Mouse (Mus musculus): ENCODE data around the gene Edn3. TPM values are rescaled to one million over a fixed set of nuclear protein-coding genes. Genes with fewer than 3 reads are reported as not detected.

Edn3 gene
- polyA plus RNA-seq, 1 experiment, result not detected

- H3K27ac ChIP-seq (ENCODE audit: insufficient read depth, low read length), result no peak overlapping the region
- no peak overlapping the region for H3K4me3 ChIP-seq (ENCODE audit: insufficient read depth, low read length)
- no peak for TF ChIP-seq CTCF (IDR thresholded peaks at IDR 0.05; ENCODE audit: borderline replicate concordance, insufficient read depth, low read length)
- no peak for TF ChIP-seq POLR2A (IDR thresholded peaks at IDR 0.05; ENCODE audit: low read depth, low read length)
- no peaks in the 10 kb centered on the region for H3K4me1 ChIP-seq (ENCODE audit: control insufficient read depth, insufficient read depth, low read length)
Measured at GRCm38 (mm10) chr2:174792436-174793125, 32.2 kb downstream of the Edn3 start.

- TF ChIP-seq CTCF (IDR thresholded peaks at IDR 0.05; ENCODE audit: borderline replicate concordance, insufficient read depth, low read length), result no peak
- no peak overlapping the region for H3K4me3 ChIP-seq (ENCODE audit: insufficient read depth, low read length)
- H3K4me1 ChIP-seq (ENCODE audit: control insufficient read depth, insufficient read depth, low read length), result no peaks in the 10 kb centered on the region
- no peak overlapping the region for H3K27ac ChIP-seq (ENCODE audit: insufficient read depth, low read length)
Measured at GRCm38 (mm10) chr2:174793181-174793580, 32.8 kb downstream of the Edn3 start.

DNA sequence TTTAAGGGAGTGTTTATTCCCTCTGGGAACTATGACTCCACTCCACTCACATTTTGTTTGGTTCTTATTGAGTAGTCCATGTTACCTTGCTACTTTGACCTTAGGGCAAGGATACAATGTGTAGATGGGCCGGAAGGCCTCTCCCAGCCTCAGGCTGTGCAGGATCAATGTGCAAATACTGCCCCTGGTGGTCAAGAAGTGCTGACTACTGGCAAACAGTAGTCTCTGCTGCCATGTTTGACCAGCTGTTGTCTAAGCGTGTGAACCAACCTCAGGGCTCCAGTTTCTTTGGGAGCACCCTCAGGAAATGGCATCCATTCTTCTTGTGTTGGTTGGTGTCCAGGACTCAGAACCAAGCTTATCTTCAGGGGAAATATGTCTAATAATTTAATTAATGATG lies 36.6 kb downstream of the Edn3 start:
- H3K27ac ChIP-seq (ENCODE audit: insufficient read depth, low read length), result no peak overlapping the region
- H3K4me3 ChIP-seq (ENCODE audit: insufficient read depth, low read length), result no peak overlapping the region
- TF ChIP-seq POLR2A (IDR thresholded peaks at IDR 0.05; ENCODE audit: low read depth, low read length), result no peak
- H3K4me1 ChIP-seq (ENCODE audit: control insufficient read depth, insufficient read depth, low read length), result no peaks in the 10 kb centered on the region

DNA sequence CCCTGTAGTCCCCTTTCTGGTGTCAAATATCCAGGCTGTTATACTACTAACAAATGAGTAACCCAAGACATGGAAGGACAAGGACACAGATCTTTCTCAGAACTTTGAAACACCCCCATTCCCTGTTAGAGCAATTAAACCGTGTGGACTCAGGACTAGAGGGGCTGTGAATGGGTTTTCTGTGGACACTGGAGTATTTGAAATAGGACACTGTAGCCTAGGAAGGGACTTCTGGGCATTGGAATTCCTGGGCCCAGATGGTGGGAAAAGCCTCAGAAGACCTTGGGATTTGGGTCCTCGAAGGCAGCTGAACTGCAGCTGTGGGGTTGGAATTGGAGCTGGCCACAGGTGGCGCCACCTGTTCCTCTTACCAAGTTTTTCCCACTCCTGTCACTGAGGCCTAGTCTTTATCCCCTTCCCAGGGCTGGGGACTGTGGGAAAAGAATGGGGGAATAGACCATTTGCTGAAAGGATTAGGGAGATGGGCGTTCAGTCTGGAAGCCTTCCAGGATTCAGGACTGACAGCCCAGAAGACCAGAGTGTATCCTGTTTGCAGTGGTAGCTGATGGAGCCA lies 37.2 kb downstream of the Edn3 start:
- TF ChIP-seq CTCF (IDR thresholded peaks at IDR 0.05; ENCODE audit: borderline replicate concordance, insufficient read depth, low read length), result no peak
- TF ChIP-seq POLR2A (IDR thresholded peaks at IDR 0.05; ENCODE audit: low read depth, low read length), result no peak
- Histone ChIP-seq H3K4me1 (ENCODE audit: control insufficient read depth, insufficient read depth, low read length) (no peaks in the 10 kb centered on the region), H3K4me3 (ENCODE audit: insufficient read depth, low read length) (no peak overlapping the region), H3K27ac (ENCODE audit: insufficient read depth, low read length) (no peak overlapping the region)

DNA sequence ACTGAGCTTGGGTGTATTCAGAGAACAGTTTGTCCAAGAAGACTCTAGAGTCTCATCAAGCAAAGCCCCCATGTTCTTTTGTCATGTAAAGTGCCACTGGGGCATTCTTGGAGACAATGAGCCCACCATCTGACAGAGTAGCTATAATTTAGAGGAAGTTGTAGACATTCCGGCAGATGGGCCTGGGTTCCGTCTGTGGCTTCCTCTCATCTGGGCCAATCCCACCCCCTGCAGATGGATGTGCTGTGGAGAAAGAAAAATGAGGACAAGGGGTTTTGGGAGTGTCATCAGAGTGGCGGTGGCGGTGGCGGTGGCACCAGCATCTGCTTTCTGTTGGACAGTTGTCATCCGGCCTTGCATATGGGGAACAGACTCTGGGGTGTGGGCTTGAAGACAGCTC lies 42.0 kb downstream of the Edn3 start:
- TF ChIP-seq POLR2A (IDR thresholded peaks at IDR 0.05; ENCODE audit: low read depth, low read length), result no peak
- TF ChIP-seq CTCF (IDR thresholded peaks at IDR 0.05; ENCODE audit: borderline replicate concordance, insufficient read depth, low read length), result no peak
- Histone ChIP-seq H3K27ac (ENCODE audit: insufficient read depth, low read length) (no peak overlapping the region), H3K4me1 (ENCODE audit: control insufficient read depth, insufficient read depth, low read length) (no peaks in the 10 kb centered on the region), H3K4me3 (ENCODE audit: insufficient read depth, low read length) (no peak overlapping the region)

GRCm38 (mm10) chr2:174803661-174804060 lies 43.2 kb downstream of the Edn3 start:
- H3K27ac ChIP-seq (ENCODE audit: insufficient read depth, low read length), result no peak overlapping the region
- no peak for TF ChIP-seq CTCF (IDR thresholded peaks at IDR 0.05; ENCODE audit: borderline replicate concordance, insufficient read depth, low read length)
- no peak for TF ChIP-seq POLR2A (IDR thresholded peaks at IDR 0.05; ENCODE audit: low read depth, low read length)
- H3K4me3 ChIP-seq (ENCODE audit: insufficient read depth, low read length), result no peak overlapping the region
- H3K4me1 ChIP-seq (ENCODE audit: control insufficient read depth, insufficient read depth, low read length), result no peaks in the 10 kb centered on the region

- no peaks in the 10 kb centered on the region for H3K4me1 ChIP-seq (ENCODE audit: control insufficient read depth, insufficient read depth, low read length)
- TF ChIP-seq CTCF (IDR thresholded peaks at IDR 0.05; ENCODE audit: borderline replicate concordance, insufficient read depth, low read length) (no peak), POLR2A (IDR thresholded peaks at IDR 0.05; ENCODE audit: low read depth, low read length) (no peak)
- H3K27ac ChIP-seq (ENCODE audit: insufficient read depth, low read length), result no peak overlapping the region
- H3K4me3 ChIP-seq (ENCODE audit: insufficient read depth, low read length), result no peak overlapping the region
Measured at GRCm38 (mm10) chr2:174807900-174808299, 47.5 kb downstream of the Edn3 start.

DNA sequence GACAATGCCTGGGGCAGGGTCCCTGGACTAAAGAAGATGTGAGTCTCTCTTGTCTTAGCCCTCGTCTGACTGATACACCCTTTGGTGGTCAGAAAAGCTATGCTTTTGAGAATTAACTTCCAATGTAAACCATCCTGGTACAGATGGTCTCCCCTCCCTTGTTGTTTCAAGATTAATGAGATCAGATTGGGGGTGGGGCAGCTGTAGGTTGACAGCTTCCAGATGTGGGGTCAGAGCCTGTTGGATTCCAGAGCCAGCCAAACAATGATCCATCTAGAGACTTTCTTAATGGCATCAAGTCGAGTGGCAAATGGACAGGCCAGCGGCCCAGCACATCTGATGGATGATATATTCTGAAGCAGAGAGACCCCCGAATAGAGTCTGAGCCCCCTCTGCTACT lies 48.9 kb downstream of the Edn3 start:
- Histone ChIP-seq H3K4me1 (ENCODE audit: control insufficient read depth, insufficient read depth, low read length) (no peaks in the 10 kb centered on the region), H3K27ac (ENCODE audit: insufficient read depth, low read length) (no peak overlapping the region), H3K4me3 (ENCODE audit: insufficient read depth, low read length) (no peak overlapping the region)
- TF ChIP-seq POLR2A (IDR thresholded peaks at IDR 0.05; ENCODE audit: low read depth, low read length) (no peak), CTCF (IDR thresholded peaks at IDR 0.05; ENCODE audit: borderline replicate concordance, insufficient read depth, low read length) (no peak)

DNA sequence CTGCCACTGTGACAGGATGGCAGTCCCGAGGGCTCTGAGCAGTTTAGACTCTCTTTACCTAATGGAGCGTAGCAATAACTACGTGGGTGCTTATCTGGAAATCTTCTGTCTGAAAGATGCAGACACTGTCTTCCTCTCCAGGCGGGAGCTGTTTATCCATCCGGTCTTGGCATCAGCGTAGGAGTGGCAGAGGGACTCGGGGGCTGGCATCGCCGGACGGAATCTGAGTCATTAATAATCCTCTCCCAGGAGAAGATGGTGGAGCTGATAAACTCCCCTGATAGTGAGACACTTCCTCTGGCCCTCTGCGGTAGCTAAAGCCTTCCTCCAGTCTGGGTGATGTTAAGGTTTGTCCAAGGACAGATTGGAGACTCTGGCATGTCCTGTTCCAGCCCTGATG lies 52.9 kb downstream of the Edn3 start:
- no peak overlapping the region for H3K4me3 ChIP-seq (ENCODE audit: insufficient read depth, low read length)
- H3K27ac ChIP-seq (ENCODE audit: insufficient read depth, low read length), result no peak overlapping the region
- no peaks in the 10 kb centered on the region for H3K4me1 ChIP-seq (ENCODE audit: control insufficient read depth, insufficient read depth, low read length)
- TF ChIP-seq CTCF (IDR thresholded peaks at IDR 0.05; ENCODE audit: borderline replicate concordance, insufficient read depth, low read length), result no peak
- no peak for TF ChIP-seq POLR2A (IDR thresholded peaks at IDR 0.05; ENCODE audit: low read depth, low read length)

DNA sequence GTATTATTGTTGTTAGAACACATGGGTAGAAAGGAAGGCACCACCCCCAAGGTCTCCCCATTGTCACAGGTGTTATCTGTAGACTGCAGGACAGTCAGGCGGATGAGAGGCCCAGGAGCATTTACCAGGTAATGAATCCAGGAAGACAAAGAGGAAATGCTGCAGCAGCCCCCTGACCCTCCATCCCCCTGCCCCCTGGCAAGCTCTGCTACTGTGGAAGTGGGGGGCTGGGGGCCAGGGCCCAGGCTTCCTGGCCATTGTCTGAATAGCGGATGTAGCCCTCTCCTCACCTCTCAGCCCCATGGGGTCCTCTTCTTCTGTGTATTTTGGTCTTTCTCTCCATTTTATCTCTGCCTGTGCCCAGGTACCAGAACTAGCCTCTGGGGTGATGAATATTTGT lies 55.7 kb downstream of the Edn3 start:
- no peak overlapping the region for H3K4me3 ChIP-seq (ENCODE audit: insufficient read depth, low read length)
- no peak for TF ChIP-seq POLR2A (IDR thresholded peaks at IDR 0.05; ENCODE audit: low read depth, low read length)
- TF ChIP-seq CTCF (IDR thresholded peaks at IDR 0.05; ENCODE audit: borderline replicate concordance, insufficient read depth, low read length), result no peak
- H3K4me1 ChIP-seq (ENCODE audit: control insufficient read depth, insufficient read depth, low read length), result no peaks in the 10 kb centered on the region
- H3K27ac ChIP-seq (ENCODE audit: insufficient read depth, low read length), result no peak overlapping the region

Data from embryonic fibroblast, embryonic 13.5 days (primary cell).